Mouse (Mus musculus): ENCODE results near the gene Gm37240. TPM values are rescaled to one million over a fixed set of nuclear protein-coding genes. Genes with fewer than 3 reads are reported as not detected.

Gm37240 gene
- polyA plus RNA-seq, 1 experiment from 2014 or later: 0.11 TPM

- Histone ChIP-seq H3K9me3 (ENCODE audit: control insufficient read depth, low read length) (no peaks in the 10 kb centered on the region), H3K4me2 (ENCODE audit: low read length) (no peak overlapping the region), H3K36me3 (ENCODE audit: control insufficient read depth, insufficient read depth, low read length) (no peaks in the 10 kb centered on the region), H3K4me1 (ENCODE audit: control insufficient read depth, insufficient read depth, low read length) (no peaks in the 10 kb centered on the region), H3K9ac (replicated peaks; ENCODE audit: low read length) (no peak overlapping the region), H3K27ac (replicated peaks; ENCODE audit: low read depth, low read length) (no peak overlapping the region), H3K4me3 (replicated peaks; ENCODE audit: low read depth, low read length) (no peak overlapping the region), H3K27me3 (ENCODE audit: control insufficient read depth, insufficient read depth, low read length) (no peaks in the 10 kb centered on the region)
- ATAC-seq (ENCODE audit: low FRiP score, low TSS enrichment) (no peak), DNase-seq (no peak)
- 91% methylated on average over 7 of the region's 7 CpGs for WGBS
These were observed 760.3 kb downstream of the Gm37240 start for GRCm38 (mm10) chr3:85126970-85127369.

GRCm38 (mm10) chr3:85125471-85125870 is 761.8 kb downstream of the Gm37240 start:
- no peak for ATAC-seq (ENCODE audit: low FRiP score, low TSS enrichment)
- no peak for DNase-seq
- Histone ChIP-seq H3K4me3 (replicated peaks; ENCODE audit: low read depth, low read length) (no peak overlapping the region), H3K9ac (replicated peaks; ENCODE audit: low read length) (no peak overlapping the region), H3K27me3 (ENCODE audit: control insufficient read depth, insufficient read depth, low read length) (no peaks in the 10 kb centered on the region), H3K4me1 (ENCODE audit: control insufficient read depth, insufficient read depth, low read length) (no peaks in the 10 kb centered on the region), H3K4me2 (ENCODE audit: low read length) (no peak overlapping the region), H3K36me3 (ENCODE audit: control insufficient read depth, insufficient read depth, low read length) (no peaks in the 10 kb centered on the region), H3K27ac (replicated peaks; ENCODE audit: low read depth, low read length) (no peak overlapping the region), H3K9me3 (ENCODE audit: control insufficient read depth, low read length) (no peaks in the 10 kb centered on the region)
- 90% methylated on average over 5 of the region's 5 CpGs for WGBS

- H3K9me3 ChIP-seq (ENCODE audit: control insufficient read depth, low read length): no peaks in the 10 kb centered on the region
- no peaks in the 10 kb centered on the region for H3K36me3 ChIP-seq (ENCODE audit: control insufficient read depth, insufficient read depth, low read length)
- no peak overlapping the region for H3K27ac ChIP-seq (replicated peaks; ENCODE audit: low read depth, low read length)
- no peaks in the 10 kb centered on the region for H3K4me1 ChIP-seq (ENCODE audit: control insufficient read depth, insufficient read depth, low read length)
- no peaks in the 10 kb centered on the region for H3K27me3 ChIP-seq (ENCODE audit: control insufficient read depth, insufficient read depth, low read length)
- H3K4me3 ChIP-seq (replicated peaks; ENCODE audit: low read depth, low read length): no peak overlapping the region
- no peak overlapping the region for H3K9ac ChIP-seq (replicated peaks; ENCODE audit: low read length)
- no peak for DNase-seq
- no peak overlapping the region for H3K4me2 ChIP-seq (ENCODE audit: low read length)
- 85% methylated on average over 6 of the region's 6 CpGs for WGBS
- ATAC-seq (ENCODE audit: low FRiP score, low TSS enrichment): no peak
These were observed 762.4 kb downstream of the Gm37240 start for GRCm38 (mm10) chr3:85124924-85125323.

- 86% methylated on average over 7 of the region's 7 CpGs for WGBS
- ATAC-seq (ENCODE audit: low FRiP score, low TSS enrichment) (no peak), DNase-seq (no peak)
- Histone ChIP-seq H3K9ac (replicated peaks; ENCODE audit: low read length) (no peak overlapping the region), H3K9me3 (ENCODE audit: control insufficient read depth, low read length) (no peaks in the 10 kb centered on the region), H3K27ac (replicated peaks; ENCODE audit: low read depth, low read length) (no peak overlapping the region), H3K4me2 (ENCODE audit: low read length) (no peak overlapping the region), H3K4me1 (ENCODE audit: control insufficient read depth, insufficient read depth, low read length) (no peaks in the 10 kb centered on the region), H3K27me3 (ENCODE audit: control insufficient read depth, insufficient read depth, low read length) (no peaks in the 10 kb centered on the region), H3K4me3 (replicated peaks; ENCODE audit: low read depth, low read length) (no peak overlapping the region), H3K36me3 (ENCODE audit: control insufficient read depth, insufficient read depth, low read length) (no peaks in the 10 kb centered on the region)
These were observed 762.9 kb downstream of the Gm37240 start for GRCm38 (mm10) chr3:85124410-85124809.

GRCm38 (mm10) chr3:85117702-85118101 is 769.6 kb downstream of the Gm37240 start:
- no peak overlapping the region for H3K9ac ChIP-seq (replicated peaks; ENCODE audit: low read length)
- no peaks in the 10 kb centered on the region for H3K4me1 ChIP-seq (ENCODE audit: control insufficient read depth, insufficient read depth, low read length)
- whole genome bisulfite sequencing: 92% methylated on average over 5 of the region's 5 CpGs
- ATAC-seq (ENCODE audit: low FRiP score, low TSS enrichment) (no peak), DNase-seq (no peak)
- H3K9me3 ChIP-seq (ENCODE audit: control insufficient read depth, low read length): no peaks in the 10 kb centered on the region
- H3K4me3 ChIP-seq (replicated peaks; ENCODE audit: low read depth, low read length): no peak overlapping the region
- no peaks in the 10 kb centered on the region for H3K36me3 ChIP-seq (ENCODE audit: control insufficient read depth, insufficient read depth, low read length)
- H3K27me3 ChIP-seq (ENCODE audit: control insufficient read depth, insufficient read depth, low read length): no peaks in the 10 kb centered on the region
- no peak overlapping the region for H3K27ac ChIP-seq (replicated peaks; ENCODE audit: low read depth, low read length)
- H3K4me2 ChIP-seq (ENCODE audit: low read length): no peak overlapping the region

DNA sequence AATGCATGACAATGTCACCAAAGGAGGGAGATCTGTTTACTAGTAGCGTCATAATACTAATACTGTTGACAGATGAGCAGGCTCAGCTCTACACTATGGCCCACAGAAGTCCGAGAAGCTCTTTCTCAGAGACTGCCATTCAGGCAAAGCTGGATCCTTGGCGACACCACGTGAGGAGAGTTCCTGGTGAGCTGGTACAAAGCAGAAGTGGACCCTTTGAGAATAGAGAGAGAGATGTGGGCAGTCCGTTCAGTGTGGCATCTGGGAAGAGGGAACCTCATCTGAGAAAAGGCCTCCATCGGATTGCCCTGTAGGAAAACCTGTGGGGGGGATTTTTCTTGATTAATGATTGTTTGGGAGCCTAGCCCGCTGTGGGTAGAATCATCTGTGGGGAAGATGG is 770.3 kb downstream of the Gm37240 start:
- Histone ChIP-seq H3K9me3 (ENCODE audit: control insufficient read depth, low read length) (no peaks in the 10 kb centered on the region), H3K9ac (replicated peaks; ENCODE audit: low read length) (no peak overlapping the region), H3K27me3 (ENCODE audit: control insufficient read depth, insufficient read depth, low read length) (no peaks in the 10 kb centered on the region), H3K4me2 (ENCODE audit: low read length) (no peak overlapping the region), H3K4me1 (ENCODE audit: control insufficient read depth, insufficient read depth, low read length) (no peaks in the 10 kb centered on the region), H3K36me3 (ENCODE audit: control insufficient read depth, insufficient read depth, low read length) (no peaks in the 10 kb centered on the region), H3K27ac (replicated peaks; ENCODE audit: low read depth, low read length) (no peak overlapping the region), H3K4me3 (replicated peaks; ENCODE audit: low read depth, low read length) (no peak overlapping the region)
- WGBS: 80% methylated on average over 7 of the region's 7 CpGs
- ATAC-seq (ENCODE audit: low FRiP score, low TSS enrichment) (no peak), DNase-seq (no peak)

DNA sequence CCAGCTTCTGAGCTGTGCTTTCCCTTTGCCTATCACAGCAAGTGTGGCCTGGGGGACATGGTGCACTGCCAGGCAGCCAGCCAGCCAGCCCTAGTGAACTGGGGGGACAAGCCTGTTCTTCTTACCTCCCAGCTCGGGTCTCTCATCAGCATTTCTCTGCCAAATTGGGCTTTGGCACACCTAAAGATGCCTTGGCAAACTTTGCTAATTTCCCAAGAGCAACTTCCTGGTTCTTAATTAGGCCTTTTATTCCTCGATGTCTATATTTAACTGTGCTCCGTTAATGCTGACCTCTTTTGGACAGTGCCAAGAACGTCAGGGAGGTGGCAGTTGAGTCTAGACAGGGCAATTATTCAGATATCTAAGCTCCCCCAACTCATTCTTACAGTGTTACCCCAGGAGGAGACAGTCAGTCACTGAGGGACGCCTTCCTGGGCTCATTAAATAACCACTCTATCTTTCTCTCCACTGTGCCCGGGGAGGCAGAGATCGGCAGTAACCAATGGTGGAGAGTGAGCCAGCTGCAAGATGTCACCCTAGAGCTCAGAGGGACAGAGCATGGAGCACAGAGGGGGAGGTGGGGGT is 771.3 kb downstream of the Gm37240 start:
- Histone ChIP-seq H3K4me3 (replicated peaks; ENCODE audit: low read depth, low read length) (no peak overlapping the region), H3K27ac (replicated peaks; ENCODE audit: low read depth, low read length) (no peak overlapping the region), H3K9me3 (ENCODE audit: control insufficient read depth, low read length) (no peaks in the 10 kb centered on the region), H3K36me3 (ENCODE audit: control insufficient read depth, insufficient read depth, low read length) (no peaks in the 10 kb centered on the region), H3K4me2 (ENCODE audit: low read length) (no peak overlapping the region), H3K4me1 (ENCODE audit: control insufficient read depth, insufficient read depth, low read length) (no peaks in the 10 kb centered on the region), H3K9ac (replicated peaks; ENCODE audit: low read length) (no peak overlapping the region), H3K27me3 (ENCODE audit: control insufficient read depth, insufficient read depth, low read length) (no peaks in the 10 kb centered on the region)
- no peak for ATAC-seq (ENCODE audit: low FRiP score, low TSS enrichment)
- DNase-seq: peak; percentile 34
- 73% methylated on average over 7 of the region's 7 CpGs for WGBS

GRCm38 (mm10) chr3:85113565-85113964 is 773.8 kb downstream of the Gm37240 start:
- H3K27ac ChIP-seq (replicated peaks; ENCODE audit: low read depth, low read length): no peak overlapping the region
- H3K9me3 ChIP-seq (ENCODE audit: control insufficient read depth, low read length): no peaks in the 10 kb centered on the region
- no peak overlapping the region for H3K4me3 ChIP-seq (replicated peaks; ENCODE audit: low read depth, low read length)
- 93% methylated on average over 1 of the region's 1 CpGs for WGBS
- H3K27me3 ChIP-seq (ENCODE audit: control insufficient read depth, insufficient read depth, low read length): no peaks in the 10 kb centered on the region
- no peak overlapping the region for H3K4me2 ChIP-seq (ENCODE audit: low read length)
- no peaks in the 10 kb centered on the region for H3K4me1 ChIP-seq (ENCODE audit: control insufficient read depth, insufficient read depth, low read length)
- no peak overlapping the region for H3K9ac ChIP-seq (replicated peaks; ENCODE audit: low read length)
- no peak for DNase-seq
- no peak for ATAC-seq (ENCODE audit: low FRiP score, low TSS enrichment)
- no peaks in the 10 kb centered on the region for H3K36me3 ChIP-seq (ENCODE audit: control insufficient read depth, insufficient read depth, low read length)

DNA sequence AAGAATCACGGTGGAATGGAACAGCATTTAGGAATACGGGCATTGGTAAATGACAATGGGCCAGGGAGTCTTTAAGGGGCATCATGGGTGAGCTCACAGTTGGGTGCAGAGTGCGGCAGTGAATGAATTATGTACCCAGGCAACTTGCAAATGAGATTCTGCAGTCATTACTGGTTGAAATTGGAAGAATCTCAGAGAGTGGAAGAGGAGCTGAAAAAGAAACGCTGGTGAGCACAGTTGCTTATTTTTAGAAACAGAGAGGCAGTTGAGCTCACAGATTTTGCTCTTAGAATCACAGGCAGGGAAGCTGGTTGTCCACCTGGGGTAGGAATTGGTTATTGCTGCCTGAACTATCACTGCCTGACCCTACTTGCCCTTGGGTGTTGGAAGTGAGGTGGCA is 776.6 kb downstream of the Gm37240 start:
- no peak overlapping the region for H3K27ac ChIP-seq (replicated peaks; ENCODE audit: low read depth, low read length)
- H3K4me1 ChIP-seq (ENCODE audit: control insufficient read depth, insufficient read depth, low read length): no peaks in the 10 kb centered on the region
- no peaks in the 10 kb centered on the region for H3K36me3 ChIP-seq (ENCODE audit: control insufficient read depth, insufficient read depth, low read length)
- ATAC-seq (ENCODE audit: low FRiP score, low TSS enrichment): no peak
- no peak overlapping the region for H3K4me2 ChIP-seq (ENCODE audit: low read length)
- DNase-seq: no peak
- WGBS: 38% methylated on average over 4 of the region's 4 CpGs
- no peaks in the 10 kb centered on the region for H3K27me3 ChIP-seq (ENCODE audit: control insufficient read depth, insufficient read depth, low read length)
- H3K9me3 ChIP-seq (ENCODE audit: control insufficient read depth, low read length): no peaks in the 10 kb centered on the region
- H3K4me3 ChIP-seq (replicated peaks; ENCODE audit: low read depth, low read length): no peak overlapping the region
- H3K9ac ChIP-seq (replicated peaks; ENCODE audit: low read length): no peak overlapping the region

Measured in midbrain, embryonic 14.5 days (tissue).